Mouse (Mus musculus) liver, embryonic 14.5 days (tissue): ENCODE measurements around the gene Ngb. TPM values are rescaled to one million over a fixed set of nuclear protein-coding genes. Genes with fewer than 3 reads are reported as not detected.

Experiments
- ATAC-seq: fragments of 200-750 bp; cut with Nextera tagmentation; 2 replicates; pipeline ENCODE4 v1.8.0; 2017; ENCODE audit warnings: moderate number of reproducible peaks, mild to moderate bottlenecking, moderate library complexity; ENCODE audit not compliant: insufficient read depth
- DNase-seq, 3 experiments: peaks; one replicate each; pipeline ENCODE4 v3.0.0-alpha.2; 2012 to 2013; ENCODE audit warnings: low read depth in 3 of 3, low spot score in 3 of 3
- H3K27ac ChIP-seq: fragments of 300-500 bp; sonication (generic); 2 replicates; pipeline ENCODE4 v1.5.1; 2014; ENCODE audit warnings: moderate library complexity, mild to moderate bottlenecking, control low read depth, inconsistent platforms
- H3K27me3 ChIP-seq: fragments of 300-500 bp; sonication (generic); 2 replicates; pipeline ENCODE4 v1.6.1; 2014; ENCODE audit warnings: mild to moderate bottlenecking, low read length, moderate library complexity; ENCODE audit not compliant: control insufficient read depth, insufficient read depth
- H3K36me3 ChIP-seq: fragments of 300-500 bp; sonication (generic); replicated peaks from 2 replicates; pipeline ENCODE4 v1.6.1; 2014; ENCODE audit warnings: low read depth; ENCODE audit not compliant: control insufficient read depth, insufficient read depth
- H3K4me1 ChIP-seq, 2 experiments: fragments of 200-500 bp in 1 of 2; fragments of 300-500 bp in 1 of 2; sonication (generic) in 1 of 2; replicated peaks; 2 replicates each; pipeline ENCODE4 v1.6.1; 2012 to 2014; ENCODE audit warnings: antibody characterized with exemption in 1 of 2, inconsistent platforms in 1 of 2, low read length in 1 of 2; ENCODE audit not compliant: control insufficient read depth in 2 of 2, insufficient read depth in 2 of 2
- H3K4me2 ChIP-seq: fragments of 300-500 bp; sonication (generic); 2 replicates; pipeline ENCODE4 v1.6.1; 2014; ENCODE audit warnings: low read depth, mild to moderate bottlenecking, control low read depth, moderate library complexity
- H3K4me3 ChIP-seq, 2 experiments: fragments of 200-500 bp in 1 of 2; fragments of 300-500 bp in 1 of 2; sonication (generic) in 1 of 2; 2 replicates each; pipeline ENCODE4 v1.5.1; 2012 to 2014; ENCODE audit warnings: low read depth in 2 of 2, low read length in 2 of 2, mild to moderate bottlenecking in 2 of 2, control low read depth in 1 of 2, inconsistent platforms in 1 of 2, moderate library complexity in 1 of 2; ENCODE audit not compliant: insufficient read depth in 1 of 2
- H3K9ac ChIP-seq: fragments of 300-500 bp; sonication (generic); replicated peaks from 2 replicates; pipeline ENCODE4 v1.6.1; 2014; ENCODE audit warnings: mild to moderate bottlenecking, control low read depth, moderate library complexity
- H3K9me3 ChIP-seq: fragments of 300-500 bp; sonication (generic); 2 replicates; pipeline ENCODE4 v1.6.1; 2016; ENCODE audit warnings: low read length, mixed read lengths; ENCODE audit not compliant: control insufficient read depth
- CTCF ChIP-seq: IDR thresholded peaks from 2 replicates; pipeline ENCODE4 v1.5.1; 2016; ENCODE audit warnings: antibody characterized with exemption, low read depth, control low read depth
- EP300 ChIP-seq: IDR thresholded peaks from 2 replicates; pipeline ENCODE4 v1.6.1; 2016; ENCODE audit warnings: antibody characterized with exemption, low read depth
- WGBS: fragments of 180-500 bp; shearing (Covaris S2); extraction: QIAGEN DNeasy Blood & Tissue Kit; methylation state at CpG from one replicate; pipeline ENCODE4 v1.1.7; 2014; ENCODE audit not compliant: insufficient replicate concordance; 5-methylcytosine and 5-hydroxymethylcytosine counted together
- polyA plus RNA-seq, 2 experiments: library from polyadenylated mRNA; depleted of rRNA in 1 of 2; stranded (reverse) in 1 of 2; unstranded in 1 of 2; fragments of >200 nt; fragmentation: Nextera tagmentation in 1 of 2; extraction: Ambion mirVana in 1 of 2; gene quantifications; 2 replicates each; pipeline versions ENCODE4 v1.2.1 to v1.2.3; 2012 to 2014

Ngb gene
- polyA plus RNA-seq (2012; rRNA removed): 0.04 TPM in 1 of 2 replicates, not detected in the other
- 0.11 TPM in 1 of 2 replicates, not detected in the other for polyA plus RNA-seq (2014; fragmentation: Nextera tagmentation; extraction: Ambion mirVana)

DNA sequence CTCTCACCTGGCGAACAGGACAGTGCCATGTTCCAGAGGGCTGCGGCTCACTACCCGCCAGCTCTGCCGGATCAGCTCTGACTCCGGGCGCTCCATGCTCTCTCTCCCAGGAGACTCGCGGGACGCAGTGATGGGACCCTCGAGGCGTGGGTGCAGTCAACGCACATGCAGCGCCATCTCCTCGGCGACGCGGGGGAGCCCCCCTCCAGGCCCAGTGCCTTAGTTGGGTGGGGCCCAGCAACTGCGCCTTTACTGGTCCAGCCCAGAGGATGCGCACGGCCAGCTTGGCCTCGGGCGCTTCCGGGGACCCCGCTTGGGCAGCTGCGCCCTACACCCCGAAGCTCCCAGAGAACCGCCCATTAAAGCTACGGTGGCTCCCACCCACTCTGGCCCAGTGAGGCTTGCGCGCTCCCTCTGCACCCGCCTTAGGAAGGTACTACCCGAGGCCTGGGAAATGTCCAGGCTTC lies at the start of gene Ngb:
Gene Ngb, minus strand, starts transcription at position 375 of the 467 bp plus-strand sequence.
- H3K4me3 ChIP-seq: no peak within 1 kb of the TSS
- H3K36me3 ChIP-seq: no peaks in the 10 kb centered on the region
- TF ChIP-seq EP300: no peak
- TF ChIP-seq CTCF: no peak
- DNase-seq (no peak), ATAC-seq (no peak)
- 11% methylated on average over 32 of the region's 32 CpGs for WGBS
- no peaks in the 10 kb centered on the region for H3K4me1 ChIP-seq
- H3K9me3 ChIP-seq: no peaks in the 10 kb centered on the region
- H3K27me3 ChIP-seq: peaks cover 8% of the 10 kb centered on the region
- no peak within 1 kb of the TSS for H3K4me2 ChIP-seq
- no peak within 1 kb of the TSS for H3K27ac ChIP-seq
- no peak within 1 kb of the TSS for H3K9ac ChIP-seq

DNA sequence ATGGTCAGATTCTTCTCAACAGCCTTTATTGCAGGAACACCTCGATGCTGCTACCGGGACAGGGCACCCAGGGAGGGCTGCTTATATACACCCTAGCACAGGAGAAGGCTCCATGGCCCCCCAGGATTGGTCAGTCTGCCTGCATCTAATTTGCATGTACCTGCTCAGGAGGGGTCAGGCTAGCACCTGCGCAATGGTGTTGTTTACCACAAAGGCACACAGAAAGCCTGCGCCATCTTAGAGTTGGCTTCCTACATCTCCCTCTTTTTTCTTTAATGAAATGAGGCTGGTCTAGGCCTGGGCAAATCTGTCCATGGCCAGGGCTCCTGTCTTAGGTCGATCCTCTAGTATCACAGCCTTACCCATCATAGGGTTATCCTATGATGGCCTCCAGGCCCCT lies 47.1 kb upstream of the Ngb start:
- Histone ChIP-seq H3K4me2 (no peak overlapping the region), H3K4me3 (no peak overlapping the region), H3K9ac (no peak overlapping the region), H3K27me3 (no peaks in the 10 kb centered on the region), H3K4me1 (peaks cover 11 to 14% of the 10 kb centered on the region in 2 experiments), H3K9me3 (peaks cover 4% of the 10 kb centered on the region), H3K27ac (no peak overlapping the region), H3K36me3 (no peaks in the 10 kb centered on the region)
- DNase-seq: no peak
- ATAC-seq: no peak
- WGBS: 90% methylated on average over 5 of the region's 5 CpGs
- no peak for TF ChIP-seq EP300
- TF ChIP-seq CTCF: no peak

GRCm38 (mm10) chr12:87148136-87148535 lies 45.8 kb upstream of the Ngb start:
- peaks cover 11 to 14% of the 10 kb centered on the region in 2 experiments for H3K4me1 ChIP-seq
- WGBS: 23% methylated on average over 15 of the region's 15 CpGs
- DNase-seq (no peak), ATAC-seq (no peak)
- H3K9me3 ChIP-seq: peaks cover 4% of the 10 kb centered on the region
- peak overlapping the region; percentile 53 for H3K9ac ChIP-seq
- peak overlapping the region; percentile 61 for H3K4me2 ChIP-seq
- TF ChIP-seq CTCF: no peak
- no peak for TF ChIP-seq EP300
- no peaks in the 10 kb centered on the region for H3K36me3 ChIP-seq
- H3K27me3 ChIP-seq: no peaks in the 10 kb centered on the region
- H3K4me3 ChIP-seq: peak overlapping the region; percentile 67 to 73
- peak overlapping the region; percentile 62 for H3K27ac ChIP-seq

DNA sequence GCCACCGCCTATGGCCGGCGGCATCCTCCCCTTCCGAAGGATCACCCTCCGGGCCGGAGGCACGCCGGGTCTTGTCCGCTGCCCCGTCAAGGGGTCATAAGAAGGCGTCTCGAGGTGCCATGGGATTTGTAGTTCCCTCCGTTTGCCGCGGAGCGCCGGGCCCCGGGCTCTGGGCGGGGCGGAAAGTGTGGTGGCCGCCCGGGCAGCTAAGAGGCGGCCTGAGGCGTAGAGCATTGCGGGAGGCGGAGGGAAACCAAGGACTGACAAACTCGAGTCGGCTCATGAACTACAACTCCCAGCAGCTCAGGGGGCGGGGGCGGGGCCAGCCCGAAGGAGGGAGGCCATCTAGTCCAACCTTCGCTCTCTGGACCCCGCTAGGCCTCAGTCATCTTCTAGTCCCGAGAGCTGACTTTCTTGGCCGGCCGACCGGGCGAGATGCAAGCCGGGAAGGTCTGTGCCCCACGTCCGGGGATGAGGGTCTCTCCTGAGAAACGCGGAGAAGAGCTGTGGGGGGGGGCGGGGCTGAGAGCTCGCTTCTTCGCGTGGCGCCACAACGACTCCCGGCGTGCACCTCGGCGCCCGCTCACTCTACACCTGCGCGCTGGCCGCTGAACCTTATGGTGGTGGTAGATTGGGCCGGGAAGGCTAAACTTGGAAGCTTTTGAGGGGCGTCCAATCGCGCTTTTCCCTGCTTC lies 45.2 kb upstream of the Ngb start, which contains the start of gene Pomt2:
Gene Pomt2, minus strand, starts transcription at position 574 of the 695 bp plus-strand sequence.
- peak within 1 kb of the TSS; percentile 53 for H3K9ac ChIP-seq
- H3K27me3 ChIP-seq: no peaks in the 10 kb centered on the region
- H3K27ac ChIP-seq: peak within 1 kb of the TSS; percentile 62
- peaks cover 11 to 14% of the 10 kb centered on the region in 2 experiments for H3K4me1 ChIP-seq
- peak; percentile 91 to 94 (median 92) for DNase-seq
- H3K9me3 ChIP-seq: peaks cover 4% of the 10 kb centered on the region
- H3K4me3 ChIP-seq: peak within 1 kb of the TSS; percentile 67 to 73
- under 1% methylated on average over 59 of the region's 61 CpGs for WGBS
- peak; percentile 96 for ATAC-seq
- H3K4me2 ChIP-seq: peak within 1 kb of the TSS; percentile 61
- TF ChIP-seq CTCF (0 out of 2 replicates have a peak, but pooled peaks have one; percentile 2), EP300 (no peak)
- H3K36me3 ChIP-seq: no peaks in the 10 kb centered on the region

GRCm38 (mm10) chr12:87146966-87147365 lies 44.6 kb upstream of the Ngb start, which contains the start of gene Gstz1:
TSS of gene Gstz1 (plus strand) at chr12:87147165.
- Histone ChIP-seq H3K9ac (peak within 1 kb of the TSS; percentile 53), H3K36me3 (no peaks in the 10 kb centered on the region), H3K4me3 (peak within 1 kb of the TSS; percentile 67 to 73), H3K9me3 (peaks cover 4% of the 10 kb centered on the region), H3K27ac (peak within 1 kb of the TSS; percentile 62), H3K4me1 (peaks cover 11 to 14% of the 10 kb centered on the region in 2 experiments), H3K27me3 (no peaks in the 10 kb centered on the region), H3K4me2 (peak within 1 kb of the TSS; percentile 61)
- peak; percentile 79 to 83 (median 81) for DNase-seq
- TF ChIP-seq CTCF (0 out of 2 replicates have a peak, but pooled peaks have one; percentile 18), EP300 (no peak)
- under 1% methylated on average over 27 of the region's 27 CpGs for WGBS
- ATAC-seq: peak; percentile 82
